Mouse (Mus musculus) heart, adult 9 months (tissue): ENCODE data around the gene Lypd4.
"Not testable (repeated sequence)": the region's sequence is repeated elsewhere in the genome, so short reads cannot be mapped to it uniquely, and the experiment has no call there.

Source experiments
- DNase-seq, 2 experiments: peaks; one replicate each; pipeline ENCODE4 v3.0.0; 2022; ENCODE audit warnings: low spot score in 2 of 2

Lypd4 gene

GRCm38 (mm10) chr7:24869532-24870165 is at the start of gene Lypd4, which contains the start of gene Dmrtc2:
Gene Lypd4, minus strand, starts transcription at chr7:24869941.
Gene Dmrtc2, plus strand, starts transcription at chr7:24870057.
- no peak for DNase-seq

GRCm38 (mm10) chr7:24918763-24919323 is 49.1 kb upstream of the Lypd4 start:
- DNase-seq, result no peak

GRCm38 (mm10) chr7:24912480-24912879 is 42.7 kb upstream of the Lypd4 start:
- no peak for DNase-seq

GRCm38 (mm10) chr7:24907211-24907748 is 37.5 kb upstream of the Lypd4 start:
- DNase-seq, result no peak

- DNase-seq, result no peak
Measured at GRCm38 (mm10) chr7:24906551-24906950, 36.8 kb upstream of the Lypd4 start.

- no peak for DNase-seq
Measured at GRCm38 (mm10) chr7:24904936-24905335, 35.2 kb upstream of the Lypd4 start.

GRCm38 (mm10) chr7:24904070-24904483 is 34.3 kb upstream of the Lypd4 start:
- peak; percentile 98 for DNase-seq

- no peak for DNase-seq
Measured at GRCm38 (mm10) chr7:24903444-24903825, 33.7 kb upstream of the Lypd4 start.

GRCm38 (mm10) chr7:24902630-24903443 is 33.1 kb upstream of the Lypd4 start, which contains the start of gene Arhgef1:
Gene Arhgef1, plus strand, starts transcription at chr7:24902912.
- DNase-seq, result peak; percentile 69 to 78

- no peak for DNase-seq
Measured at GRCm38 (mm10) chr7:24902264-24902629, 32.5 kb upstream of the Lypd4 start.

GRCm38 (mm10) chr7:24901842-24902241 is 32.1 kb upstream of the Lypd4 start:
- no peak for DNase-seq

GRCm38 (mm10) chr7:24901114-24901513 is 31.4 kb upstream of the Lypd4 start:
- DNase-seq, result no peak

GRCm38 (mm10) chr7:24897959-24898358 is 28.2 kb upstream of the Lypd4 start:
- DNase-seq, result no peak

GRCm38 (mm10) chr7:24897224-24897623 is 27.5 kb upstream of the Lypd4 start, which contains the start of gene Cd79a:
Gene Cd79a, plus strand, starts transcription at chr7:24897381.
- DNase-seq, result peak in 1 of 2 experiments; percentile 23

GRCm38 (mm10) chr7:24896269-24896668 is 26.5 kb upstream of the Lypd4 start:
- no peak for DNase-seq

- not testable (repeated sequence) for DNase-seq
Measured at GRCm38 (mm10) chr7:24895749-24896148, 26.0 kb upstream of the Lypd4 start.

- no peak for DNase-seq
Measured at GRCm38 (mm10) chr7:24892125-24892583, 22.4 kb upstream of the Lypd4 start.

- DNase-seq, result no peak
Measured at GRCm38 (mm10) chr7:24891241-24892124, 21.7 kb upstream of the Lypd4 start.

- DNase-seq, result peak; percentile 52 to 64
Measured at GRCm38 (mm10) chr7:24890281-24891216, 20.8 kb upstream of the Lypd4 start.
